In the genomic region with DNA sequence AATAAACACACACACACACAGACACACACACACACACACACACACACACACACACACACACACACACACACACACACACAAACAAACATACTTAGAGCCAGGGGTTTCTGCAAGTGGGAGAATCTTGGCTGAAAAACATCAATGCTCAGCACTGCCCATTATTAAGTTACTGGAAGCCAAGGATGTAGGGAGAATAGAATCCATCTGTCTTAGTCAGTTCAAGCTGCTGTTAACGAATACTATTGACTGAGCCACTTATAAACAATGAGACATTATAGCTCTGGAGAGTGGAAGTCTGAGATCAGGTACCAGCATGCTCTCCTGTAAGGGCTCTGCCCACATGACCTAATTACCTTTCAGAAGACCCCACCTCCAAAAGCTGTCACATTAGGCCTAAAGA, we compare ENCODE assay signal across 28 mouse cellular contexts.
DNase-seq lines count a peak whose midpoint lies in the region; ATAC-seq and TF ChIP-seq lines count a peak whose summit lies in the region.
"Had no signal": no experiment of that assay in that cellular context is flagged by ENCODE, and none has a peak within 500 bp of the region (broad histone marks: within the 10 kb centered on the region; RNA-seq: fewer than 3 reads in every experiment).

No protein-coding gene starts in this region.

- H3K36me3 ChIP-seq in forebrain, embryonic 14.5 days (ENCODE audit: control insufficient read depth, insufficient read depth, low read length): no peaks in the 10 kb centered on the region
- H3K36me3 ChIP-seq in forebrain, embryonic 16.5 days (ENCODE audit: control insufficient read depth, insufficient read depth): no peaks in the 10 kb centered on the region
- H3K36me3 ChIP-seq in hindbrain, embryonic 16.5 days (ENCODE audit: control insufficient read depth, insufficient read depth, low read length): no peaks in the 10 kb centered on the region
- H3K36me3 ChIP-seq in hindbrain, embryonic 12.5 days: no peaks in the 10 kb centered on the region
- H3K36me3 ChIP-seq in lung, postnatal 0 days (ENCODE audit: insufficient read depth, low read length): no peaks in the 10 kb centered on the region
- H3K36me3 ChIP-seq: embryonic facial prominence, embryonic 13.5 days; embryonic facial prominence, embryonic 15.5 days; forebrain, embryonic 10.5 days; forebrain, embryonic 12.5 days; forebrain, embryonic 15.5 days; G1E had no signal

- H3K9me3 ChIP-seq in forebrain, embryonic 14.5 days (replicated peaks; ENCODE audit: control insufficient read depth, low read length): no peaks in the 10 kb centered on the region
- H3K9me3 ChIP-seq in forebrain, embryonic 16.5 days (ENCODE audit: control insufficient read depth, low read length): no peaks in the 10 kb centered on the region
- H3K9me3 ChIP-seq in hindbrain, embryonic 16.5 days (ENCODE audit: control insufficient read depth, low read length): no peaks in the 10 kb centered on the region
- no peaks in the 10 kb centered on the region for H3K9me3 ChIP-seq in hindbrain, embryonic 12.5 days (replicated peaks)
- no peaks in the 10 kb centered on the region for H3K9me3 ChIP-seq in lung, postnatal 0 days (ENCODE audit: low read length)
- H3K9me3 ChIP-seq: embryonic facial prominence, embryonic 13.5 days; embryonic facial prominence, embryonic 15.5 days; forebrain, embryonic 10.5 days; forebrain, embryonic 12.5 days; forebrain, embryonic 15.5 days; G1E had no signal

- 33% methylated on average over 1 of the region's 1 CpGs for WGBS in forebrain, embryonic 14.5 days
- 20% methylated on average over 1 of the region's 1 CpGs for WGBS in forebrain, embryonic 16.5 days
- 25% methylated on average over 1 of the region's 1 CpGs for WGBS in hindbrain, embryonic 16.5 days
- WGBS in hindbrain, embryonic 12.5 days: 39% methylated on average over 1 of the region's 1 CpGs
- WGBS in lung, postnatal 0 days: 20% methylated on average over 1 of the region's 1 CpGs

- no peak overlapping the region for H3K4me2 ChIP-seq in forebrain, embryonic 14.5 days (ENCODE audit: low read length)
- no peak overlapping the region for H3K4me2 ChIP-seq in forebrain, embryonic 16.5 days (ENCODE audit: low read length)
- H3K4me2 ChIP-seq in hindbrain, embryonic 16.5 days (ENCODE audit: low read length): no peak overlapping the region
- no peak overlapping the region for H3K4me2 ChIP-seq in hindbrain, embryonic 12.5 days (replicated peaks)
- H3K4me2 ChIP-seq in lung, postnatal 0 days (replicated peaks; ENCODE audit: low read depth, low read length): no peak overlapping the region
- H3K4me2 ChIP-seq: embryonic facial prominence, embryonic 13.5 days; embryonic facial prominence, embryonic 15.5 days; forebrain, embryonic 12.5 days; forebrain, embryonic 15.5 days had no signal

- no peak overlapping the region for H3K27ac ChIP-seq in forebrain, embryonic 14.5 days (ENCODE audit: low read depth, low read length)
- H3K27ac ChIP-seq in forebrain, embryonic 16.5 days (ENCODE audit: low read length): no peak overlapping the region
- no peak overlapping the region for H3K27ac ChIP-seq in hindbrain, embryonic 16.5 days (ENCODE audit: low read depth, low read length)
- H3K27ac ChIP-seq in hindbrain, embryonic 12.5 days: no peak overlapping the region
- no peak overlapping the region for H3K27ac ChIP-seq in lung, postnatal 0 days (ENCODE audit: low read length)
- H3K27ac ChIP-seq: embryonic facial prominence, embryonic 13.5 days; embryonic facial prominence, embryonic 15.5 days; forebrain, embryonic 10.5 days; forebrain, embryonic 12.5 days; forebrain, embryonic 15.5 days had no signal

- TF ChIP-seq POLR2A in brain, embryonic 14.5 days (IDR thresholded peaks at IDR 0.05; ENCODE audit: borderline replicate concordance, extremely low read depth, insufficient read depth, insufficient read length, poor library complexity, severe bottlenecking): no peak

- DNase-seq in forebrain, embryonic 14.5 days (ENCODE audit: low spot score): peak; percentile 4
- peak; percentile 12 for DNase-seq in lung, postnatal 0 days (ENCODE audit: low spot score)
- DNase-seq in lung, postnatal 4 days: no peak
- DNase-seq in brain, embryonic 14.5 days (ENCODE audit: low read depth): peak; percentile 18
- DNase-seq: adrenal gland, adult 8-10 months; adrenal gland, postnatal 14 days; adrenal gland, postnatal 36 days; B cell, adult 2 months; cerebellum, adult 11 months; cerebellum, adult 18-20 months; cerebellum, adult 8-10 months; cerebellum, adult 9-11 months; cerebellum, postnatal 14 days; cerebellum, postnatal 36 days; embryo, embryonic 11 days had no signal

- no peak for TF ChIP-seq CTCF in lung, postnatal 0 days (IDR thresholded peaks at IDR 0.05)
- no peak for TF ChIP-seq CTCF in brain, embryonic 14.5 days (IDR thresholded peaks at IDR 0.05; ENCODE audit: borderline replicate concordance, extremely low read depth, insufficient read depth, insufficient read length)

- H3K4me3 ChIP-seq in forebrain, embryonic 14.5 days (ENCODE audit: low read depth, low read length): no peak overlapping the region
- H3K4me3 ChIP-seq in forebrain, embryonic 16.5 days (replicated peaks; ENCODE audit: low read length): no peak overlapping the region
- no peak overlapping the region for H3K4me3 ChIP-seq in hindbrain, embryonic 16.5 days (ENCODE audit: low read length)
- no peak overlapping the region for H3K4me3 ChIP-seq in hindbrain, embryonic 12.5 days
- H3K4me3 ChIP-seq in lung, postnatal 0 days (ENCODE audit: low read depth, low read length): no peak overlapping the region
- H3K4me3 ChIP-seq: embryonic facial prominence, embryonic 13.5 days; embryonic facial prominence, embryonic 15.5 days; erythroblast, embryonic 14.5 days; forebrain, embryonic 10.5 days; forebrain, embryonic 12.5 days; forebrain, embryonic 15.5 days had no signal

- TF ChIP-seq EP300 in lung, postnatal 0 days (IDR thresholded peaks at IDR 0.05): no peak

- no peaks in the 10 kb centered on the region for H3K4me1 ChIP-seq in forebrain, embryonic 14.5 days (ENCODE audit: control insufficient read depth, insufficient read depth, low read length)
- no peaks in the 10 kb centered on the region for H3K4me1 ChIP-seq in forebrain, embryonic 16.5 days (replicated peaks; ENCODE audit: control insufficient read depth, insufficient read depth, low read length)
- no peaks in the 10 kb centered on the region for H3K4me1 ChIP-seq in hindbrain, embryonic 16.5 days (ENCODE audit: control insufficient read depth, insufficient read depth, low read depth, low read length)
- H3K4me1 ChIP-seq in hindbrain, embryonic 12.5 days: no peaks in the 10 kb centered on the region
- H3K4me1 ChIP-seq in lung, postnatal 0 days (ENCODE audit: insufficient read depth, low read depth, low read length): no peaks in the 10 kb centered on the region
- H3K4me1 ChIP-seq: embryonic facial prominence, embryonic 13.5 days; embryonic facial prominence, embryonic 15.5 days; forebrain, embryonic 10.5 days; forebrain, embryonic 12.5 days; forebrain, embryonic 15.5 days had no signal

- ATAC-seq in forebrain, embryonic 14.5 days: no peak
- ATAC-seq in forebrain, embryonic 16.5 days: no peak
- peak; percentile 56; the same call in 1 of the 2 replicates for ATAC-seq in hindbrain, embryonic 16.5 days
- no peak for ATAC-seq in hindbrain, embryonic 12.5 days (ENCODE audit: low FRiP score)
- ATAC-seq in lung, postnatal 0 days: no peak
- ATAC-seq: activated CD4-positive, CD25-positive, alpha-beta regulatory T cell, adult 4 months; CD4-positive, CD25-positive, alpha-beta regulatory T cell, adult 4 months; forebrain, embryonic 15.5 days; Patski had no signal

- no peak overlapping the region for H3K9ac ChIP-seq in forebrain, embryonic 14.5 days (ENCODE audit: low read length)
- H3K9ac ChIP-seq in forebrain, embryonic 16.5 days (replicated peaks; ENCODE audit: low read depth, low read length): no peak overlapping the region
- H3K9ac ChIP-seq in hindbrain, embryonic 16.5 days (ENCODE audit: low read depth, low read length): no peak overlapping the region
- no peak overlapping the region for H3K9ac ChIP-seq in hindbrain, embryonic 12.5 days
- H3K9ac ChIP-seq in lung, postnatal 0 days (replicated peaks; ENCODE audit: low read depth): no peak overlapping the region
- H3K9ac ChIP-seq: embryonic facial prominence, embryonic 13.5 days; embryonic facial prominence, embryonic 15.5 days; forebrain, embryonic 12.5 days; forebrain, embryonic 15.5 days had no signal

- H3K27me3 ChIP-seq in forebrain, embryonic 14.5 days (replicated peaks; ENCODE audit: control insufficient read depth, insufficient read depth, low read length): no peaks in the 10 kb centered on the region
- H3K27me3 ChIP-seq in forebrain, embryonic 16.5 days (replicated peaks; ENCODE audit: control insufficient read depth, insufficient read depth, low read length): no peaks in the 10 kb centered on the region
- H3K27me3 ChIP-seq in hindbrain, embryonic 16.5 days (replicated peaks; ENCODE audit: control insufficient read depth, insufficient read depth, low read length): no peaks in the 10 kb centered on the region
- no peaks in the 10 kb centered on the region for H3K27me3 ChIP-seq in hindbrain, embryonic 12.5 days
- no peaks in the 10 kb centered on the region for H3K27me3 ChIP-seq in lung, postnatal 0 days (replicated peaks; ENCODE audit: insufficient read depth, low read length)
- H3K27me3 ChIP-seq: embryonic facial prominence, embryonic 13.5 days; embryonic facial prominence, embryonic 15.5 days; forebrain, embryonic 12.5 days; forebrain, embryonic 15.5 days had no signal

Comparison
In these comparisons a context has a peak if more than half of its experiments do, and no peak if none do; other contexts are left out.
1. DNase-seq: peak in forebrain, embryonic 14.5 days (single experiment), lung, postnatal 0 days (single experiment) and brain, embryonic 14.5 days (single experiment); none in lung, postnatal 4 days (0 of 2).